Mouse (Mus musculus): ENCODE data around the gene Treml4. TPM values are rescaled to one million over a fixed set of nuclear protein-coding genes. Genes with fewer than 3 reads are reported as not detected.

The Treml4 gene
- polyA plus RNA-seq, 1 experiment from 2014 or later = 5.0 TPM

Other genes with a start within 250 kb of the Treml4 start
- not detected in 2 replicates for gene 1700122O11Rik, start 226.0 kb upstream of the Treml4 start, polyA plus RNA-seq (2015; fragmentation: Nextera tagmentation; extraction: Ambion mirVana)
- gene 1700067P10Rik, start 175.0 kb upstream of the Treml4 start, polyA plus RNA-seq (2015; fragmentation: Nextera tagmentation; extraction: Ambion mirVana) = not detected in 2 replicates
- 0.70 and 0.84 TPM in 2 replicates for gene 9830107B12Rik, start 118.0 kb upstream of the Treml4 start, polyA plus RNA-seq (2015; fragmentation: Nextera tagmentation; extraction: Ambion mirVana)
- gene A530064D06Rik, start 97.0 kb upstream of the Treml4 start, polyA plus RNA-seq (2015; fragmentation: Nextera tagmentation; extraction: Ambion mirVana) = 1.0 and 1.2 TPM in 2 replicates
- 1.5 and 2.0 TPM in 2 replicates for gene Trem1, start 31.5 kb upstream of the Treml4 start, polyA plus RNA-seq (2015; fragmentation: Nextera tagmentation; extraction: Ambion mirVana)
- gene Trem3, start 16.5 kb upstream of the Treml4 start, polyA plus RNA-seq (2015; fragmentation: Nextera tagmentation; extraction: Ambion mirVana) = 8.7 and 9.5 TPM in 2 replicates
- gene Treml2, start 35.2 kb downstream of the Treml4 start, polyA plus RNA-seq (2015; fragmentation: Nextera tagmentation; extraction: Ambion mirVana) = 3.7 and 3.8 TPM in 2 replicates
- gene B430306N03Rik, start 51.8 kb downstream of the Treml4 start, polyA plus RNA-seq (2015; fragmentation: Nextera tagmentation; extraction: Ambion mirVana) = 3.9 and 4.3 TPM in 2 replicates
- gene Trem2, start 82.1 kb downstream of the Treml4 start, polyA plus RNA-seq (2015; fragmentation: Nextera tagmentation; extraction: Ambion mirVana) = 3.6 and 4.1 TPM in 2 replicates
- gene Treml1, start 95.6 kb downstream of the Treml4 start, polyA plus RNA-seq (2015; fragmentation: Nextera tagmentation; extraction: Ambion mirVana) = 15.8 and 18.3 TPM in 2 replicates
- gene Nfya, start 145.6 kb downstream of the Treml4 start, polyA plus RNA-seq (2015; fragmentation: Nextera tagmentation; extraction: Ambion mirVana) = 8.0 TPM in 2 replicates
- 42.8 and 44.0 TPM in 2 replicates for gene Oard1, start 145.7 kb downstream of the Treml4 start, polyA plus RNA-seq (2015; fragmentation: Nextera tagmentation; extraction: Ambion mirVana)
- gene Apobec2, start 168.6 kb downstream of the Treml4 start, polyA plus RNA-seq (2015; fragmentation: Nextera tagmentation; extraction: Ambion mirVana) = 2.5 and 4.3 TPM in 2 replicates
- 182 and 191 TPM in 2 replicates for gene Tspo2, start 187.2 kb downstream of the Treml4 start, polyA plus RNA-seq (2015; fragmentation: Nextera tagmentation; extraction: Ambion mirVana)
- gene Unc5cl, start 190.6 kb downstream of the Treml4 start, polyA plus RNA-seq (2015; fragmentation: Nextera tagmentation; extraction: Ambion mirVana) = 4.0 and 5.2 TPM in 2 replicates